Mouse (Mus musculus): ENCODE results near the gene Vdr. TPM values are rescaled to one million over a fixed set of nuclear protein-coding genes. Genes with fewer than 3 reads are reported as not detected.

The Vdr gene
- polyA plus RNA-seq, 1 experiment from 2014 or later = 1.2 TPM

DNA sequence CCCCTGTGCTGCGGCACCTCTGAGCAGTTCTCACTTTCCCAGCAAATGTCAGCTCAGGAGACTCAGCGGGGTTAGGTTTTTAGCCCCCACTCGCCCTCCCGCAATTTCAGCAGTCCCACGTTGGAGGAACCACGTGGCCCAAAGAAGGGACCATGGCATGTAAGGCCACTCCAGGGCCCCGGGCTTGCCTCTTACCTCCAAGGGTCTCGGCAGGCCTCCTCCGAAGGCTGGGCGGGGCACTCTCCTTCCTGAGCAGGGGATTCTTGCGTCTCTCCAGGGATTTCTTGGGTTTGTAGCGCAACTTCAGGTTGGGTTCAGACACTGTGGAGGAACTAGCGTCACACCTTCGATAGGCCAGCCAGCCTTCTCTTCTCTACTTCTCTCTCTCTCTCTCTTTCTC lies 101.2 kb downstream of the Vdr start:
- no peak overlapping the region for H3K27ac ChIP-seq
- no peak overlapping the region for H3K9ac ChIP-seq
- no peak overlapping the region for H3K4me3 ChIP-seq
- ATAC-seq (replicated peaks; ENCODE audit: insufficient number of reproducible peaks, insufficient read depth, low FRiP score, low read depth) = no peak
- H3K9me3 ChIP-seq (replicated peaks) = no peaks in the 10 kb centered on the region
- no peaks in the 10 kb centered on the region for H3K27me3 ChIP-seq
- H3K4me2 ChIP-seq = no peak overlapping the region
- 83% methylated on average over 14 of the region's 14 CpGs for WGBS
- H3K36me3 ChIP-seq = peaks cover 54% of the 10 kb centered on the region
- peaks cover 32% of the 10 kb centered on the region for H3K4me1 ChIP-seq (replicated peaks)

DNA sequence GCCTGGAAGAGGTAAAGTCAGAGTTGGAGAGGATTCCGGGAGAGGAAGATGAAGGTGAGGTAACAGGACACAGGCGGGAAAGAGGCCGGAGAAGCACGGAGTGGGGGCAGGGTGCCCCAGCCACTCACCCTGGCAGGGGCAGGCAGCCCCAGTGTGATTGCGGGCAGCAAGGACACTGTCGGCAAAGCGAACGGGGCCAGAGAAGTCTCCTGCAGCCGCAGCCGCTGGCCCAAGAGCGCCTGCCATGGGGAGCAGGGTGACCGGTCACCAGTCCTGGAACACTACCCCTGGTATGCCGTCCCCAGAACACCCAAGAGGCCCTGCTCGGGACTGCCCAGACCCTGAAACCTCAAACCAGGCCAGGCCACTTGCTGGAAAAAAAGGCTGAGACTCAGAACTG lies 101.9 kb downstream of the Vdr start:
- no peak overlapping the region for H3K9ac ChIP-seq
- H3K27ac ChIP-seq = no peak overlapping the region
- no peak overlapping the region for H3K4me2 ChIP-seq
- H3K36me3 ChIP-seq = peaks cover 54% of the 10 kb centered on the region
- no peak for ATAC-seq (replicated peaks; ENCODE audit: insufficient number of reproducible peaks, insufficient read depth, low FRiP score, low read depth)
- 92% methylated on average over 14 of the region's 14 CpGs for WGBS
- no peak overlapping the region for H3K4me3 ChIP-seq
- no peaks in the 10 kb centered on the region for H3K9me3 ChIP-seq (replicated peaks)
- H3K27me3 ChIP-seq = no peaks in the 10 kb centered on the region
- peaks cover 25% of the 10 kb centered on the region for H3K4me1 ChIP-seq (replicated peaks)

DNA sequence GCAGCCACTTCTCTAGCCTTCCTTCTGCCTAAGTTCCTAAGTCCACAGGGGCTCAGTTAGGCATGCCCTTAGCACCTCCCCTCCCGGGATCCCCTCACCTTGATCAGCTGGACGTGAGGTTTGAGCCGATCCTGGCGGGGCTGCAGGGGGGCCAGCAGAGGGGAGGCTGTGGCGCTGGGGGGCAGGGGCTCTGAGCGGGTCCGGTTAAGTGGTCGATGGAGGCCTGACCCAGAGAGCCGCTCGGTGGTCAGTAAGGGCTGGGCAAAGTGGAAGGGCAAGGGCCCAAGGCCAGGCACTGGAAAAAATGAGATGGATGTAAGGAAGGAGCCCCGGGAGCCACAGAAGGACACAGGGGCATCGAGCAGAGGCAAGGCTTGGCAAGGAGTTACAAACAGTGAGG lies 102.6 kb downstream of the Vdr start:
- WGBS = 77% methylated on average over 12 of the region's 12 CpGs
- Histone ChIP-seq H3K4me3 (no peak overlapping the region), H3K9me3 (replicated peaks) (no peaks in the 10 kb centered on the region), H3K9ac (no peak overlapping the region), H3K27ac (no peak overlapping the region), H3K27me3 (no peaks in the 10 kb centered on the region), H3K4me2 (no peak overlapping the region), H3K4me1 (replicated peaks) (peaks cover 18% of the 10 kb centered on the region), H3K36me3 (peaks cover 56% of the 10 kb centered on the region)
- ATAC-seq (replicated peaks; ENCODE audit: insufficient number of reproducible peaks, insufficient read depth, low FRiP score, low read depth) = no peak

Other genes starting within 250 kb of the Vdr start
- gene Rpap3, start 204.8 kb downstream of the Vdr start, polyA plus RNA-seq (2015; fragmentation: Nextera tagmentation; extraction: Ambion mirVana) = 16.8 and 18.7 TPM in 2 replicates
- 0.86 and 3.5 TPM in 2 replicates for gene Endou, start 179.3 kb downstream of the Vdr start, polyA plus RNA-seq (2015; fragmentation: Nextera tagmentation; extraction: Ambion mirVana)
- gene Rapgef3, start 142.7 kb downstream of the Vdr start, polyA plus RNA-seq (2015; fragmentation: Nextera tagmentation; extraction: Ambion mirVana) = 20.0 and 24.0 TPM in 2 replicates
- 64.3 and 76.8 TPM in 2 replicates for gene Slc48a1, start 132.1 kb downstream of the Vdr start, polyA plus RNA-seq (2015; fragmentation: Nextera tagmentation; extraction: Ambion mirVana)
- gene Hdac7, start 66.1 kb downstream of the Vdr start, polyA plus RNA-seq (2015; fragmentation: Nextera tagmentation; extraction: Ambion mirVana) = 20.4 and 34.5 TPM in 2 replicates
- gene Tmem106c, start 53.6 kb upstream of the Vdr start, polyA plus RNA-seq (2015; fragmentation: Nextera tagmentation; extraction: Ambion mirVana) = 31.9 and 40.5 TPM in 2 replicates
- 8.3 and 35.1 TPM in 2 replicates for gene Col2a1, start 94.1 kb upstream of the Vdr start, polyA plus RNA-seq (2015; fragmentation: Nextera tagmentation; extraction: Ambion mirVana)
- 119 and 127 TPM in 2 replicates for gene Pfkm, start 182.0 kb upstream of the Vdr start, polyA plus RNA-seq (2015; fragmentation: Nextera tagmentation; extraction: Ambion mirVana)
- 16.7 and 19.0 TPM in 2 replicates for gene Senp1, start 183.1 kb upstream of the Vdr start, polyA plus RNA-seq (2015; fragmentation: Nextera tagmentation; extraction: Ambion mirVana)